9 mouse cellular contexts compared by ENCODE assay signal in genomic region chr4:128803569-128803968, GRCm38 (mm10). TPM values are rescaled to one million over a fixed set of nuclear protein-coding genes. Genes with fewer than 3 reads are reported as not detected.
DNase-seq lines count a peak whose midpoint lies in the region; ATAC-seq and TF ChIP-seq lines count a peak whose summit lies in the region.
"Had no signal": no experiment of that assay in that cellular context is flagged by ENCODE, and none has a peak within 500 bp of the region (broad histone marks: within the 10 kb centered on the region; RNA-seq: fewer than 3 reads in every experiment).

No protein-coding gene starts in this region.

- DNase-seq in kidney, postnatal 36 days = no peak
- no peak for DNase-seq in forebrain, embryonic 14.5 days (ENCODE audit: low spot score)
- peak; percentile 81 for DNase-seq in kidney, postnatal 0 days (ENCODE audit: low spot score)
- DNase-seq in midbrain, postnatal 0 days (ENCODE audit: low spot score) = no peak
- DNase-seq in gastrocnemius, postnatal 4 days (ENCODE audit: low spot score in 2 of 2) = no peak
- DNase-seq in retina, postnatal 1 day = no peak
- DNase-seq in ovary, adult 18-20 months (ENCODE audit: low spot score) = no peak

- H3K27ac ChIP-seq in kidney, embryonic 15.5 days = peak overlapping the region; percentile 99
- no peak overlapping the region for H3K27ac ChIP-seq in forebrain, embryonic 14.5 days (ENCODE audit: low read depth, low read length)
- H3K27ac ChIP-seq in kidney, postnatal 0 days = peak overlapping the region; percentile 99
- H3K27ac ChIP-seq in midbrain, postnatal 0 days (ENCODE audit: low read depth, low read length) = no peak overlapping the region

- H3K36me3 ChIP-seq in kidney, embryonic 15.5 days = no peaks in the 10 kb centered on the region; the same call in 1 of the 2 replicates
- H3K36me3 ChIP-seq in forebrain, embryonic 14.5 days (ENCODE audit: control insufficient read depth, insufficient read depth, low read length) = no peaks in the 10 kb centered on the region
- no peaks in the 10 kb centered on the region for H3K36me3 ChIP-seq in kidney, postnatal 0 days (ENCODE audit: insufficient read depth, low read length)
- no peaks in the 10 kb centered on the region for H3K36me3 ChIP-seq in midbrain, postnatal 0 days (ENCODE audit: insufficient read depth, low read length)

- no peaks in the 10 kb centered on the region for H3K9me3 ChIP-seq in kidney, embryonic 15.5 days (replicated peaks)
- no peaks in the 10 kb centered on the region for H3K9me3 ChIP-seq in forebrain, embryonic 14.5 days (replicated peaks; ENCODE audit: control insufficient read depth, low read length)
- H3K9me3 ChIP-seq in kidney, postnatal 0 days (replicated peaks; ENCODE audit: low read length) = no peaks in the 10 kb centered on the region
- H3K9me3 ChIP-seq in midbrain, postnatal 0 days (ENCODE audit: low read length) = no peaks in the 10 kb centered on the region

- H3K9ac ChIP-seq in kidney, embryonic 15.5 days = 0 out of 2 replicates have a peak overlapping the region, but pooled peaks have one; percentile 21
- H3K9ac ChIP-seq in forebrain, embryonic 14.5 days (ENCODE audit: low read length) = peak overlapping the region; percentile 98; the same call in 1 of the 2 replicates
- H3K9ac ChIP-seq in kidney, postnatal 0 days (ENCODE audit: low read depth, low read length) = peak overlapping the region; percentile 100; the same call in 1 of the 2 replicates
- H3K9ac ChIP-seq in midbrain, postnatal 0 days (replicated peaks; ENCODE audit: low read length, poor library complexity, severe bottlenecking) = no peak overlapping the region

- no peak for ATAC-seq in kidney, embryonic 15.5 days (replicated peaks; ENCODE audit: low FRiP score)
- no peak for ATAC-seq in forebrain, embryonic 14.5 days
- no peak for ATAC-seq in kidney, postnatal 0 days (replicated peaks; ENCODE audit: low FRiP score, low read depth)
- ATAC-seq in midbrain, postnatal 0 days (ENCODE audit: low FRiP score) = no peak

- H3K27me3 ChIP-seq in kidney, embryonic 15.5 days = no peaks in the 10 kb centered on the region
- H3K27me3 ChIP-seq in forebrain, embryonic 14.5 days (replicated peaks; ENCODE audit: control insufficient read depth, insufficient read depth, low read length) = no peaks in the 10 kb centered on the region
- no peaks in the 10 kb centered on the region for H3K27me3 ChIP-seq in kidney, postnatal 0 days (ENCODE audit: insufficient read depth, low read length)
- no peaks in the 10 kb centered on the region for H3K27me3 ChIP-seq in midbrain, postnatal 0 days (ENCODE audit: insufficient read depth, low read length)

- 41% methylated on average over 5 of the region's 5 CpGs for WGBS in kidney, embryonic 15.5 days
- WGBS in forebrain, embryonic 14.5 days = 70% methylated on average over 5 of the region's 5 CpGs
- WGBS in kidney, postnatal 0 days = 49% methylated on average over 5 of the region's 5 CpGs
- 56% methylated on average over 5 of the region's 5 CpGs for WGBS in midbrain, postnatal 0 days

- peak overlapping the region; percentile 94 for H3K4me2 ChIP-seq in kidney, embryonic 15.5 days
- H3K4me2 ChIP-seq in forebrain, embryonic 14.5 days (ENCODE audit: low read length) = peak overlapping the region; percentile 74
- H3K4me2 ChIP-seq in kidney, postnatal 0 days (ENCODE audit: low read length) = peak overlapping the region; percentile 96
- peak overlapping the region; percentile 97 for H3K4me2 ChIP-seq in midbrain, postnatal 0 days (ENCODE audit: low read depth, low read length, poor library complexity, severe bottlenecking)

- peak overlapping the region; percentile 79 for H3K4me3 ChIP-seq in kidney, embryonic 15.5 days (replicated peaks)
- peak overlapping the region; percentile 72; the same call in 1 of the 2 replicates for H3K4me3 ChIP-seq in forebrain, embryonic 14.5 days (ENCODE audit: low read depth, low read length)
- H3K4me3 ChIP-seq in kidney, postnatal 0 days (replicated peaks; ENCODE audit: low read depth, low read length) = peak overlapping the region; percentile 77; the same call in 1 of the 2 replicates
- no peak overlapping the region for H3K4me3 ChIP-seq in midbrain, postnatal 0 days (ENCODE audit: low read depth, low read length)

- TF ChIP-seq CTCF in kidney, postnatal 0 days (IDR thresholded peaks at IDR 0.05; ENCODE audit: low read depth) = no peak
- no peak for TF ChIP-seq CTCF in midbrain, postnatal 0 days (IDR thresholded peaks at IDR 0.05)

- H3K4me1 ChIP-seq in kidney, embryonic 15.5 days = peaks cover 68% of the 10 kb centered on the region
- H3K4me1 ChIP-seq in forebrain, embryonic 14.5 days (ENCODE audit: control insufficient read depth, insufficient read depth, low read length) = peaks cover 32% of the 10 kb centered on the region
- H3K4me1 ChIP-seq in kidney, postnatal 0 days (replicated peaks; ENCODE audit: insufficient read depth, low read length) = peaks cover 32% of the 10 kb centered on the region
- peaks cover 20% of the 10 kb centered on the region for H3K4me1 ChIP-seq in midbrain, postnatal 0 days (ENCODE audit: insufficient read depth, low read length)

RNA-seq across cellular contexts. Expression of gene Zfp362, which starts 2.3 kb away (rescaled TPM):
- polyA plus RNA-seq in kidney, embryonic 15.5 days (2015; fragmentation: Nextera tagmentation; extraction: Ambion mirVana) = 37.5 and 43.8 TPM in 2 replicates
- polyA plus RNA-seq in forebrain, embryonic 14.5 days (2014; fragmentation: Nextera tagmentation; extraction: Ambion mirVana) = 26.1 and 31.3 TPM in 2 replicates
- 31.1 and 31.2 TPM in 2 replicates for polyA plus RNA-seq in kidney, postnatal 0 days (2015; fragmentation: Nextera tagmentation; extraction: Ambion mirVana)
- 26.7 and 33.3 TPM in 2 replicates for total RNA-seq in midbrain, postnatal 0 days (2014; rRNA removed)
- polyA plus RNA-seq in midbrain, postnatal 0 days (2015; fragmentation: Nextera tagmentation; extraction: Ambion mirVana) = 24.8 and 27.0 TPM in 2 replicates
- 10 to 100 TPM; 24.7 to 29.8 TPM for total RNA-seq in gastrocnemius, postnatal 4 days (2021)

RNA-seq across cellular contexts. Expression of gene A3galt2, which starts 48.4 kb away (rescaled TPM):
- polyA plus RNA-seq in kidney, embryonic 15.5 days (2015; fragmentation: Nextera tagmentation; extraction: Ambion mirVana) = 0.22 and 0.28 TPM in 2 replicates
- 0.27 and 0.38 TPM in 2 replicates for polyA plus RNA-seq in forebrain, embryonic 14.5 days (2014; fragmentation: Nextera tagmentation; extraction: Ambion mirVana)
- polyA plus RNA-seq in kidney, postnatal 0 days (2015; fragmentation: Nextera tagmentation; extraction: Ambion mirVana) = 0.13 and 0.23 TPM in 2 replicates
- total RNA-seq in midbrain, postnatal 0 days (2014; rRNA removed) = 0.19 and 0.38 TPM in 2 replicates
- polyA plus RNA-seq in midbrain, postnatal 0 days (2015; fragmentation: Nextera tagmentation; extraction: Ambion mirVana) = 0.05 TPM in 1 of 2 replicates, not detected in the other
- under 1 TPM; 0.26 to 0.37 TPM for total RNA-seq in gastrocnemius, postnatal 4 days (2021)
- total RNA-seq: MEL had no signal

Comparison
In these comparisons a context has a peak if more than half of its experiments do, and no peak if none do; other contexts are left out.
1. H3K27ac ChIP-seq: peak in kidney, embryonic 15.5 days (single experiment) and kidney, postnatal 0 days (single experiment); none in forebrain, embryonic 14.5 days (single experiment) and midbrain, postnatal 0 days (single experiment).
2. Peak in every context shown above with its lines, with median percentiles within 50 percentile points of each other: H3K4me2 ChIP-seq.